Mouse (Mus musculus) liver, embryonic 14.5 days (tissue): ENCODE data around the gene Hic1. TPM values are rescaled to one million over a fixed set of nuclear protein-coding genes. Genes with fewer than 3 reads are reported as not detected.

Experiments used
- ATAC-seq: fragments of 200-750 bp; cut with Nextera tagmentation; 2 replicates; pipeline ENCODE4 v1.8.0; 2017; ENCODE audit warnings: moderate number of reproducible peaks, mild to moderate bottlenecking, moderate library complexity; ENCODE audit not compliant: insufficient read depth
- DNase-seq, 3 experiments: peaks; one replicate each; pipeline ENCODE4 v3.0.0-alpha.2; 2012 to 2013; ENCODE audit warnings: low read depth in 3 of 3, low spot score in 3 of 3
- H3K27ac ChIP-seq: fragments of 300-500 bp; sonication (generic); 2 replicates; pipeline ENCODE4 v1.5.1; 2014; ENCODE audit warnings: moderate library complexity, mild to moderate bottlenecking, control low read depth, inconsistent platforms
- H3K27me3 ChIP-seq: fragments of 300-500 bp; sonication (generic); 2 replicates; pipeline ENCODE4 v1.6.1; 2014; ENCODE audit warnings: mild to moderate bottlenecking, low read length, moderate library complexity; ENCODE audit not compliant: control insufficient read depth, insufficient read depth
- H3K36me3 ChIP-seq: fragments of 300-500 bp; sonication (generic); replicated peaks from 2 replicates; pipeline ENCODE4 v1.6.1; 2014; ENCODE audit warnings: low read depth; ENCODE audit not compliant: control insufficient read depth, insufficient read depth
- H3K4me1 ChIP-seq, 2 experiments: fragments of 200-500 bp in 1 of 2; fragments of 300-500 bp in 1 of 2; sonication (generic) in 1 of 2; replicated peaks; 2 replicates each; pipeline ENCODE4 v1.6.1; 2012 to 2014; ENCODE audit warnings: antibody characterized with exemption in 1 of 2, inconsistent platforms in 1 of 2, low read length in 1 of 2; ENCODE audit not compliant: control insufficient read depth in 2 of 2, insufficient read depth in 2 of 2
- H3K4me2 ChIP-seq: fragments of 300-500 bp; sonication (generic); 2 replicates; pipeline ENCODE4 v1.6.1; 2014; ENCODE audit warnings: low read depth, mild to moderate bottlenecking, control low read depth, moderate library complexity
- H3K4me3 ChIP-seq, 2 experiments: fragments of 200-500 bp in 1 of 2; fragments of 300-500 bp in 1 of 2; sonication (generic) in 1 of 2; 2 replicates each; pipeline ENCODE4 v1.5.1; 2012 to 2014; ENCODE audit warnings: low read depth in 2 of 2, low read length in 2 of 2, mild to moderate bottlenecking in 2 of 2, control low read depth in 1 of 2, inconsistent platforms in 1 of 2, moderate library complexity in 1 of 2; ENCODE audit not compliant: insufficient read depth in 1 of 2
- H3K9ac ChIP-seq: fragments of 300-500 bp; sonication (generic); replicated peaks from 2 replicates; pipeline ENCODE4 v1.6.1; 2014; ENCODE audit warnings: mild to moderate bottlenecking, control low read depth, moderate library complexity
- H3K9me3 ChIP-seq: fragments of 300-500 bp; sonication (generic); 2 replicates; pipeline ENCODE4 v1.6.1; 2016; ENCODE audit warnings: low read length, mixed read lengths; ENCODE audit not compliant: control insufficient read depth
- CTCF ChIP-seq: IDR thresholded peaks from 2 replicates; pipeline ENCODE4 v1.5.1; 2016; ENCODE audit warnings: antibody characterized with exemption, low read depth, control low read depth
- EP300 ChIP-seq: IDR thresholded peaks from 2 replicates; pipeline ENCODE4 v1.6.1; 2016; ENCODE audit warnings: antibody characterized with exemption, low read depth
- WGBS: fragments of 180-500 bp; shearing (Covaris S2); extraction: QIAGEN DNeasy Blood & Tissue Kit; methylation state at CpG from one replicate; pipeline ENCODE4 v1.1.7; 2014; ENCODE audit not compliant: insufficient replicate concordance; 5-methylcytosine and 5-hydroxymethylcytosine counted together
- polyA plus RNA-seq, 2 experiments: library from polyadenylated mRNA; depleted of rRNA in 1 of 2; stranded (reverse) in 1 of 2; unstranded in 1 of 2; fragments of >200 nt; fragmentation: Nextera tagmentation in 1 of 2; extraction: Ambion mirVana in 1 of 2; gene quantifications; 2 replicates each; pipeline versions ENCODE4 v1.2.1 to v1.2.3; 2012 to 2014

Gene Hic1
- polyA plus RNA-seq, 2 experiments = 0.28 to 0.97 TPM

GRCm38 (mm10) chr11:75141913-75142312 lies 27.4 kb downstream of the Hic1 start:
- H3K36me3 ChIP-seq = peaks cover 4% of the 10 kb centered on the region; the same call in 1 of the 2 replicates
- TF ChIP-seq CTCF (no peak), EP300 (no peak)
- H3K27ac ChIP-seq = no peak overlapping the region
- 54% methylated on average over 1 of the region's 1 CpGs for WGBS
- H3K9ac ChIP-seq = no peak overlapping the region
- H3K4me1 ChIP-seq = peaks cover 0 to 32% of the 10 kb centered on the region in 2 experiments; a peak in 3 of 4 replicates
- DNase-seq (no peak), ATAC-seq (no peak)
- H3K9me3 ChIP-seq = no peaks in the 10 kb centered on the region
- H3K4me2 ChIP-seq = no peak overlapping the region
- no peaks in the 10 kb centered on the region for H3K27me3 ChIP-seq
- H3K4me3 ChIP-seq = no peak overlapping the region

GRCm38 (mm10) chr11:75141038-75141437 lies 28.3 kb downstream of the Hic1 start:
- Histone ChIP-seq H3K4me3 (no peak overlapping the region), H3K27ac (no peak overlapping the region), H3K9me3 (no peaks in the 10 kb centered on the region), H3K4me1 (peaks cover 0 to 36% of the 10 kb centered on the region in 2 experiments; a peak in 3 of 4 replicates), H3K4me2 (no peak overlapping the region), H3K9ac (no peak overlapping the region), H3K27me3 (no peaks in the 10 kb centered on the region), H3K36me3 (peaks cover 4% of the 10 kb centered on the region; the same call in 1 of the 2 replicates)
- WGBS = 46% methylated on average over 3 of the region's 3 CpGs
- DNase-seq (no peak), ATAC-seq (no peak)
- TF ChIP-seq EP300 = no peak
- no peak for TF ChIP-seq CTCF

GRCm38 (mm10) chr11:75140431-75140830 lies 28.9 kb downstream of the Hic1 start:
- H3K27ac ChIP-seq = no peak overlapping the region
- H3K4me2 ChIP-seq = no peak overlapping the region
- H3K36me3 ChIP-seq = peaks cover 4% of the 10 kb centered on the region; the same call in 1 of the 2 replicates
- TF ChIP-seq EP300 (no peak), CTCF (no peak)
- no peaks in the 10 kb centered on the region for H3K27me3 ChIP-seq
- WGBS = 66% methylated on average over 5 of the region's 5 CpGs
- no peak overlapping the region for H3K9ac ChIP-seq
- no peak for DNase-seq
- H3K4me3 ChIP-seq = no peak overlapping the region
- ATAC-seq = no peak
- H3K9me3 ChIP-seq = no peaks in the 10 kb centered on the region
- H3K4me1 ChIP-seq = peaks cover 0 to 36% of the 10 kb centered on the region in 2 experiments; a peak in 3 of 4 replicates

GRCm38 (mm10) chr11:75139122-75139963 lies 30.0 kb downstream of the Hic1 start:
- TF ChIP-seq EP300 (no peak), CTCF (no peak)
- Histone ChIP-seq H3K4me1 (peaks cover 0 to 36% of the 10 kb centered on the region in 2 experiments; a peak in 3 of 4 replicates), H3K36me3 (peaks cover 4% of the 10 kb centered on the region; the same call in 1 of the 2 replicates), H3K27ac (no peak overlapping the region), H3K27me3 (no peaks in the 10 kb centered on the region), H3K4me2 (no peak overlapping the region), H3K9me3 (no peaks in the 10 kb centered on the region), H3K4me3 (no peak overlapping the region), H3K9ac (no peak overlapping the region)
- WGBS = 45% methylated on average over 11 of the region's 11 CpGs
- DNase-seq (no peak), ATAC-seq (no peak)

GRCm38 (mm10) chr11:75136666-75137398 lies 32.5 kb downstream of the Hic1 start:
- ATAC-seq = no peak
- WGBS = 22% methylated on average over 5 of the region's 5 CpGs
- Histone ChIP-seq H3K36me3 (no peaks in the 10 kb centered on the region), H3K4me1 (peaks cover 0 to 36% of the 10 kb centered on the region in 2 experiments; a peak in 3 of 4 replicates), H3K27me3 (no peaks in the 10 kb centered on the region), H3K9me3 (no peaks in the 10 kb centered on the region), H3K9ac (no peak overlapping the region), H3K4me3 (no peak overlapping the region), H3K27ac (no peak overlapping the region), H3K4me2 (no peak overlapping the region)
- TF ChIP-seq CTCF (no peak), EP300 (no peak)
- peak; percentile 12 to 31 (median 29) for DNase-seq
